Mouse (Mus musculus) CH12.LX (cell line): ENCODE data around the gene Hnf1a.

Experiments used
- CTCF ChIP-seq, 2 experiments: IDR thresholded peaks in 1 of 2; conservative IDR thresholded peaks in 1 of 2; 2 replicates each; pipeline ENCODE4 v1.5.1; 2011 to 2012; ENCODE audit warnings: low read depth in 2 of 2, low read length in 2 of 2, improper control_type of control experiment in 1 of 2, inconsistent platforms in 1 of 2, mild to moderate bottlenecking in 1 of 2, moderate library complexity in 1 of 2
- EP300 ChIP-seq: IDR thresholded peaks from 2 replicates; pipeline ENCODE4 v1.6.1; 2011; ENCODE audit warnings: low read length, improper control_type of control experiment
- MXI1 ChIP-seq: IDR thresholded peaks from 2 replicates; pipeline ENCODE4 v1.6.1; 2011; ENCODE audit warnings: mild to moderate bottlenecking, low read depth, low read length, improper control_type of control experiment
- POLR2A ChIP-seq: IDR thresholded peaks from 2 replicates; pipeline ENCODE4 v1.6.1; 2011; ENCODE audit warnings: low read depth, mild to moderate bottlenecking, improper control_type of control experiment, low read length
- POLR2AphosphoS2 ChIP-seq: IDR thresholded peaks from 2 replicates; pipeline ENCODE4 v1.6.1; 2011; ENCODE audit warnings: low read depth, low read length, improper control_type of control experiment
- ZC3H11A ChIP-seq: IDR thresholded peaks from 2 replicates; pipeline ENCODE4 v1.6.1; 2012; ENCODE audit warnings: low read depth, mild to moderate bottlenecking, inconsistent platforms, low read length, improper control_type of control experiment

GRCm38 (mm10) chr5:114996447-114996846 is 25.6 kb upstream of the Hnf1a start:
- no peak for TF ChIP-seq MXI1
- no peak for TF ChIP-seq EP300
- TF ChIP-seq POLR2AphosphoS2 = no peak
- no peak for TF ChIP-seq CTCF (conservative IDR thresholded peaks at IDR 0.05 in 1 of 2, IDR thresholded peaks at IDR 0.05 in 1 of 2; ENCODE audit: low read depth in 2 of 2, low read length in 2 of 2)
- no peak for TF ChIP-seq POLR2A
- TF ChIP-seq ZC3H11A = no peak
